Mouse (Mus musculus) spleen, postnatal 14 days (tissue): ENCODE results near the gene Gpnmb.
A peak's percentile ranks its signal among the peaks of the same experiment; 100 is the strongest.

Experiments used
- DNase-seq, 2 experiments: peaks; one replicate each; pipeline ENCODE4 v3.0.0; 2021 to 2022; ENCODE audit warnings: low spot score in 2 of 2

Gpnmb gene

DNA sequence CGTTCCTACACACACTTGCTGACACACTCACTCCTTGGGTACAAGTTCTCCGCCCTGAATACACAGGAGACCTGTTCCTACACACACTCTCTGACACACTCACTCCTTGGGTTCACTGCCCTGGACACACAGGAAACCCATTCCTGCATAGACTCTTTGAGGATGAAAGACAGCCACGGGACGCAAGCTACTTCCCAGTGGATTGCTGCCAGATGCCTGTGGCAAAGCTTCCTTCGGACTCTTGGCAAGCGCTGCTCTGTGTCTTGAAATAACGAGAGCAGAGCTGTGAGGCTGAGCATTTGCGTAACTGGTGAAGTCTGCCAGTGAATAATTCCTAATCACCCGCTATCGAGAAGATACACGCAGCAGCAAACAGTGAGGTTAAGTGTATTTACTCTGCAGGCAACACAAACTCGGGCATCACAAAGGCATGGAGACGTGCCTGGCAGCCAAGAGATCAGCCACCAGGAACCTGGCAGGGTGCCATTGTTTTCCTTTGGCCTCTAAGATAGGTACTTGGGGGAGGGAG, 60.7 kb downstream of the Gpnmb start:
- peak; percentile 21 to 50 for DNase-seq

DNA sequence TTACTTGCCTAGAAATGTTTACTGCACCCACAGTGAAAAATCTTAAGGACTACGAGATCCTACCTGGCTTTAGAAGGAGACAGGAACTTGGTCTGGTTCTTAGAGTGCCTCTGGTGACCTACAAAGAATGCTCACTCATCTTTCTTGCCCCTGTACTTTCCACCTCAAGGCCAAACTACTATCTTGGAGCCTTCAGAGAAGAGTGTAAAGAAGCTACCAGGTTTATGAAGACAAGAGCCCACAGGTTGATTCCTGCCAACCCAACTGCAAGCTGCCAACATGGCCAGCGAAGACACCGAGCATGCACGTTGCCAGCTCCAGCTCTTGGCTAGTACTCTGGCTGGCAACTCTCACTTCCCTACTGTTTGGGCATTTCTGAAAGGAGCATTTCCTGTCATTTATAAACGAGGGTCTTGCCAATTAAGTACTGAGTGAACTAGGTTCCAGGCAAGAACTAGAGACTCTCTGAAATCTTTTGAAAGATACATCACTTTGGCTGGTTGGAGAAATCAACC, 61.3 kb downstream of the Gpnmb start:
- no peak for DNase-seq

DNA sequence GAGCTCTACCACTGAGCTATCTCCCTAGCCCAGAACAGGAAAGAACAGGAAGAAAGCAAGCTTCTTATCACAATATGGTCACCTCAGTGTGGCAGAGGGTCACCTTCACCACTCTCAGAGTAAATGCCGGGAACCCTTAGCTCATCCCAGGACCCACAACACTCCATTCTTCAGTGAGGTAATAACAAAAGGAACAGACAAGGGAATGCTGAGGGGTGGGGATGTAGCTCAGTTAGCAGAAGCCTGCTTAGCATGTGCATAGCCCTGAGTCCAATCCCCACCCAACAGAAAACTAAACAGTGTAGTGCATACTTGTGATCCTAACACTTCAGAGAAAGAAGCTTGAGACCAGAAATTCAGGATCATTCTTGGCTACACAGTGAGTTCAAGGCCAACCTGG, 62.7 kb downstream of the Gpnmb start:
- no peak for DNase-seq

GRCm38 (mm10) chr6:49106746-49107500, 70.6 kb downstream of the Gpnmb start:
- no peak for DNase-seq

GRCm38 (mm10) chr6:49109196-49109595, 72.8 kb downstream of the Gpnmb start:
- DNase-seq: no peak

DNA sequence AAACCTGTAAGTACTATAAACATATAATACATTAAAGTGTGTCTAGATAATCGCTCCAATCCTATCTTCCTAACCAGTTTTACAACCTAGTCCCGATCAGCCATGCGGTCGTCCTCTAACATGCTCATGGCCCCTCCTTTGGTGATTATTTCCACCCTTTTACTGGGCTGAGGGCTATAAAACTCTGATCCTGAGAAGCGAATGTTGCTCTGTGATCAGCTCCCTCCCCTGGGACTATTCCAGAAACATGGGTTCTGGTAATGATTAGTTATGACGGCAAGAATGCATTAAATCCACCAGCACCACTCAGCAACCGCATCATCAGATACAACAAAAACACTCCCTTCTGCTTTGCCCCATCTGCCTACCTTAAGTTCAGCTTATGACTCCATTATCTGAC, 77.5 kb downstream of the Gpnmb start:
- no peak for DNase-seq

GRCm38 (mm10) chr6:49114457-49114856, 78.1 kb downstream of the Gpnmb start:
- DNase-seq: no peak

DNA sequence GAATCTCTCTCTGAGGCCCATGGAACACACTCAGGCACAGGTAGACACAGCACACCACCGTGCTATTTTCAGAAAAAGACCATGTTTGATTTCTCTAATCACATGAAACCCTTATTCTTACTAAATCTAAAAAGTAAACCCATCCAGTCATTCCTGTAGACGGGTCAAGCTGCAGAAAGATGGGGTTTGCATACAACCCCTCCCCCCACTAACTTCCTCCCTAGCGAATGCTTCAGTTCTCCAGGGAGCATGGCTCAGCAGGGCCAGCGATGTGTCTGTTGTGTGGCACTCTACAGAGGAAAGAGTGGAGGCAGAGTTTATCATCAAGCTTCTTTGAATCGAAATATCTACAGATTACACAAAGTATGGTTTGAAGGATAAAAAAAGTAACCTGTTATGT, 79.2 kb downstream of the Gpnmb start:
- DNase-seq: no peak

DNA sequence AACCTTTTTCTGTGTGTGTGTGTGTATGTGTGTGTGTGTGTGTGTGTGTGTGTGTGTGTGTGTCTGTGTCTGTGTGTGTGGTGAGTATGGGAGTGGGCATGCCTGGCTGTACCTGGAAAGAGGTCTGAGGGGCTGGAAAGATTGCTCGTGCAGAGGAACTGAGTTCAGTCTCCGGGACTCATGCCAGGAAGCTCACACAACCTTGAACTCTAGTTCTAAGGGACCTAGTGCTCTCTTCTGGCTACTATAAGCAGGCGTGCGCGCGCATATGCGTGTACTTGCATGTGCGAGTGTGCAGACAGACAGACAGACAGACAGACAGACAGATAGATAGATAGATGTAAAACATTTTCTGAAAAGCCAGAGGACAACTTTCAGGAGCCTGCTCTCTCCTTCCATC, 79.9 kb downstream of the Gpnmb start:
- DNase-seq: no peak

DNA sequence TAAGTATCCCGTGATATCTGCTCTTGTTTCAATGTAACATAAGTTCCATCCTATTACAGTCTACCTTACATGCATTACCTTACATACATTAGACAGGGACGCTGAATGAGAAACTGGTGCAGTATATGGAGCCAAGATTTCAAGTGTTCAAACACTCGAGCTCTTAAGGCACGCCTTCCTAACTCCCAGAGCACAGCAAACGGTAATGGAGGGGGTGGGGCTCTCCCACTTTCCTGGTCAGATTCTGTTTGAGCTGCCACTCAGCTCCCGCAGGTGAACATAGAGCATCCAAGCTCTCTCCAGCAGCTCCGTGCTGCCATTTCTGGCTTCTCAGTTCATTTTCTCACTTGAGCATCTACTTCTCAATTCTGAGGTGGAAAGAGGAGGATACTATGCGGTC, 82.1 kb downstream of the Gpnmb start:
- DNase-seq: no peak

GRCm38 (mm10) chr6:49119462-49120135, 83.3 kb downstream of the Gpnmb start:
- no peak for DNase-seq

GRCm38 (mm10) chr6:49120370-49120769, 84.0 kb downstream of the Gpnmb start:
- no peak for DNase-seq
